Mouse (Mus musculus) brain, adult 2 months (tissue): ENCODE measurements around the gene B3gnt8.
A peak's percentile ranks its signal among the peaks of the same experiment; 100 is the strongest.

ENCODE experiments used
- DNase-seq: peaks from one replicate; pipeline ENCODE4 v3.0.0; 2011; ENCODE audit warnings: low read depth, low spot score

The B3gnt8 gene

GRCm38 (mm10) chr7:25657785-25658184 lies 31.3 kb downstream of the B3gnt8 start:
- DNase-seq, result no peak

- peak; percentile 100 for DNase-seq
Observed at GRCm38 (mm10) chr7:25658657-25659472, 32.4 kb downstream of the B3gnt8 start, which contains the start of the genes Bckdha and Exosc5. TSS of gene Bckdha (minus strand) at chr7:25658981. TSS of gene Exosc5 (plus strand) at chr7:25659164.

GRCm38 (mm10) chr7:25666381-25666780 lies 39.9 kb downstream of the B3gnt8 start:
- no peak for DNase-seq

GRCm38 (mm10) chr7:25669158-25669557 lies 42.7 kb downstream of the B3gnt8 start:
- no peak for DNase-seq

GRCm38 (mm10) chr7:25669631-25670030 lies 43.2 kb downstream of the B3gnt8 start:
- DNase-seq, result no peak

- DNase-seq, result no peak
Observed at GRCm38 (mm10) chr7:25670096-25670495, 43.6 kb downstream of the B3gnt8 start.

- DNase-seq, result no peak
Observed at GRCm38 (mm10) chr7:25671686-25672085, 45.2 kb downstream of the B3gnt8 start.

GRCm38 (mm10) chr7:25672442-25672841 lies 46.0 kb downstream of the B3gnt8 start:
- no peak for DNase-seq

- DNase-seq, result peak; percentile 31
Observed at GRCm38 (mm10) chr7:25674297-25674696, 47.8 kb downstream of the B3gnt8 start.

GRCm38 (mm10) chr7:25674719-25675300 lies 48.4 kb downstream of the B3gnt8 start, which contains the start of gene Tmem91:
TSS of gene Tmem91 (minus strand) at chr7:25675166.
- DNase-seq, result peak; percentile 14

GRCm38 (mm10) chr7:25675405-25675804 lies 49.0 kb downstream of the B3gnt8 start:
- no peak for DNase-seq

- DNase-seq, result peak; percentile 97
Observed at GRCm38 (mm10) chr7:25676085-25676781, 49.8 kb downstream of the B3gnt8 start.

GRCm38 (mm10) chr7:25677013-25677412 lies 50.6 kb downstream of the B3gnt8 start:
- no peak for DNase-seq

GRCm38 (mm10) chr7:25679971-25680370 lies 53.5 kb downstream of the B3gnt8 start:
- DNase-seq, result peak; percentile 35

GRCm38 (mm10) chr7:25680514-25681258 lies 54.2 kb downstream of the B3gnt8 start, which contains the start of gene B9d2:
TSS of gene B9d2 (plus strand) at chr7:25680780.
- DNase-seq, result peak; percentile 97

GRCm38 (mm10) chr7:25681341-25682231 lies 55.1 kb downstream of the B3gnt8 start:
- no peak for DNase-seq

GRCm38 (mm10) chr7:25683474-25684180 lies 57.2 kb downstream of the B3gnt8 start:
- peak; percentile 17 for DNase-seq

- no peak for DNase-seq
Observed at GRCm38 (mm10) chr7:25684659-25685058, 58.2 kb downstream of the B3gnt8 start.
